Mouse (Mus musculus): ENCODE data around the gene D8Ertd738e.

D8Ertd738e gene

GRCm38 (mm10) chr8:84236410-84236997 is 13.0 kb downstream of the D8Ertd738e start:
- DNase-seq = no peak

- DNase-seq = no peak
These were observed 13.6 kb downstream of the D8Ertd738e start for GRCm38 (mm10) chr8:84235746-84236409.

DNA sequence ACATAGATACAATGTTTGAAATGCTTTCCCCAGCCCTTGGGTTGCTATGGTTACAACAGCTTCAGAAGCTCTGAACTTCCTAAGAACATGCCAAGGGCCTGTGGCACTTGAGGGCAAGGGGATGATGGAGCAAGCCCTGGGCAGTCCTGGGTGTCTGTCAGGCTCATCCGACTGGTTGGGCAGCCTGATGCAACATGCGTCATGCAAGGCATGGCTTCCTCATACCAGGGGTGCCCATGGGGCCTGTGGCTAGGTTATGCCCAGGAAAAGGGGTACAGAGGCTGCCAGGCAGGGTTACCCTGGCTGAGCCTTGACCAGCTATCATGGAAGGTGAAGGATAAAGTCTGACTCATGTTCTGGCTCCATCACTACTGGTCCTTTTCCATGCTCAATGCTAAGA is 16.5 kb downstream of the D8Ertd738e start:
- DNase-seq = no peak

GRCm38 (mm10) chr8:84230735-84231134 is 18.8 kb downstream of the D8Ertd738e start:
- DNase-seq = no peak

DNA sequence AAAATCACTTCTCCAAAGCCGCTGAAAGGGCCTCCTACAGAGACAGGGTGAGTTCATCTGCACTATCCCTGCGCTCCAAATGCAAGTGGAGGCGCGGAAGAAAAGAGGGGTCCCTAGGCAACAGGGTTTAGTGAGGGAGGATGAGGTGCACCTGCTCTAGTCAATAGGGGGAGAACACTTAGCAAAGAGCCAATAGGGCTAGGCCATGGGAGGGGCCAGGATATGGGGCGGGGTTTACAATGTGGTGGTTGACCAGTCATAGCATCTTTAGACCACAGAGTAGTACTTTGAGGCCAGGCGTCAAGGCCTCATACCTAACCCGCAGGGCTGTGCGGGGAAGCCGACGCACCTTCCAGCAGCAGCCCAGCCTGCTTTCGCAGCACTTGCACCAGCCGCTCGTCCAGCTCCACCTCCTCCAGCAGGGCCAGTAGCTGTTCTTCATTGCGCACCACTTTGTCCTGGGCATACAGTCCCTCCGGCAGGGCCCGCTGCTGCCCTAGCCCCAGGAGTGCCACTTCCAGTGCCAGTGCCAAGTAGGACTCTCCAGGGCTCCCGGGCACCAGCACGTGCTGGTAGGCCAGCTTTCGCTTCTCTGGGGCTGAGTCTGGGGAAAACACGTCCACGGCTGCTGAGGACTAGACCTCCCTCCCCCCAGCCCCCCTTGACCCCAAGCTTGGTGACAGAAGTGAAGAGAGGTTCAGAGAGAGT is 26.0 kb downstream of the D8Ertd738e start:
- DNase-seq = no peak

DNA sequence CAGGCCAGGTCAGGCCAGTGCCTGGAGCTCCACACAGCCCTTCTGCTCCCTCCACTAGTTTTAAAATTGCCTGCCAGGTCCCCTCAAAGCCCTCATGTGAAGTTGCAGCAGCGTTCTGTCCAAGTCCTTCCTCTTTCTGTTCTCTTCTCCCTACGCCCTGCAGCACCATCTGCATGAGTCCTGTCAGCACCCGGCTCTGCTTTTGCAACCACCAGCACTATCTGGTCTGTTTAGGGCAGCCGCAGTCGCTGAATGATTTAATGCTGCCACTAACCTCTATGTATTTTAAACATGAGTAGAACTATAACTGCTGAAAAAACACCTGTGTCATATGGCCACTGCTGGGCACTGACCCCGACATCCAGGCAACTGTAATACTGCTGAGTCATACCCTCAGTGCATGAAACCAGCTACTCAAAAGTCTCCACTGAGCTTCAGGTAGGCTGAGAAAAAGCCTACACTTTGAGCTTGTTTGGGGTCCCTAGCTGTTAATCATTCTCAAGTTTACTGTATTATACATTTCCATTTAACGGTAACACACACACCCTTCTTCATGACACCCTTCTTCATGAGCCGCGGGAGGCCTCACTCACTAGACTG is 26.9 kb downstream of the D8Ertd738e start:
- DNase-seq = no peak

DNA sequence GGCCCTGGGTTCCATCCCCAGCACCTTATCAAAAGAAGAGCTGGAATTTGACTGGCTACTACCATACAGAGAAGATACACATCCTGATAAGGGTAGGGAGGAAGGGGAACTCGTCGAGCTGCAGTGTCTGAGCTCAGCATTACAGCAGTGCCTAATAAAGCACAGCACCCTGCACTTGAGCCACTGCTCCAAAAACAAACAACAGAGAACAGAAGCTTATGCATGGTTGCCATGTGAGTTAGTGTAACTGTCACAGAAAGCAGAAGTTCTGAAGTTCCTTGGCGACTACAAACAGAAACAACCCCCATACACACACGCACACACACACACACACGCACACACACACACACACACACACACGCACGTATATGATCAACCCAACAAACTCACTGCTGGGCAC is 29.4 kb downstream of the D8Ertd738e start:
- DNase-seq = no peak

DNA sequence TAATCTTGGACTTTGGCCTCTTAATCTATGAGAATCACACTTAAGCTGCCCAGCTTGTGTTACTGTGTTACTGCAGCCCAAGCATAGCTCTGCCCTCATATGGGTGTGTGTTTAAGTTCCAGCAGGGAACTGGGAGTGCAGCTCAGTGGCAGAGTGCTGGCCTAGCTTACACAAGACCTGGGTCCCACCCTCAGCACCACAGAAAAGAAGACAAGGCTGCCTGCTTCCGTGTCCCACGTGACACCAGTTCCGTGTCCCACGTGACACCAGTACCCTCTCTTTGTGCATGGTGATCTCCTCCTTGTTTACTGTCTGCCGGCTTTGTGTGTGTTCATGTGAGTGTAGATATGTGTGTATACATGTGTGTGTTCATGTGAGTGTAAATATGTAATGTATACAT is 31.4 kb downstream of the D8Ertd738e start:
- no peak for DNase-seq

DNA sequence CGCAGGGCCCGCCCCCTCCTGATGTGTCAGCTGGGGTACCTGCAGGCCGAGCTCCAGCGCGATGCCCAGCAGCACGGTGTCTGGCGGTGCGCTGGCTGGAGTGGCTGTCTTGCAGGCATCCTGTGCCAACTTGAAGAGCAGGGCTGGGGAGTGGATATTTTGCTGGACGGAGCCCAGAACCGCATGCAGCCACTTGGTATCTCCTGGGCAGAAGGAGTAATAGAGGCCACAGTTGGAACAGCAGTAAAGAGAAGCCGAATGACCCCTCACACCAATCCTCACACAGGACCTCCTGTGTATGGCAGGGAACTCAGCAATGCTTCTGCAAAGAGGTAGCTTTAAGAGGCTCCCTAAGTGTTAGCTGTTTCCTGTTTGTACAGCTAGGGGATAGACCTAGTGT is 32.3 kb downstream of the D8Ertd738e start:
- no peak for DNase-seq

DNA sequence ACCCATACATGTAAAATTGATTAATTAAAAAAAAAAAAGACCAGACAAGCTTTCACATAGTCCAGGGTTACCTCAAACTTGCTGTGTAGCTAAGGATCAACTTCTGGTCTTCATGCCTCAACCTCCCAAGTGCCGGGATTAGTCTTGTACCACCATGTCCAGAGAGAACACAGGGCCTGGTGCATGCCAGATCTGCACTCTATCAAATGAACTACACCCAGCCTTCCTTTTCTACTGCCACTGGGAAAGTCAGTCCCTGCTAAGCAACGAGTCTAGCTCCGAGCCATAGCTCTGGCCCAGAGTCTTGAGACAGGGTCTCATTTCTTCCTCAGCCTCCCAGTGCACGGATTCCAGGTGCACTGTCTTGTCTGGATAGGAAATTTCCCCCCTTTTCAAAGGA is 36.2 kb downstream of the D8Ertd738e start:
- DNase-seq = no peak

DNA sequence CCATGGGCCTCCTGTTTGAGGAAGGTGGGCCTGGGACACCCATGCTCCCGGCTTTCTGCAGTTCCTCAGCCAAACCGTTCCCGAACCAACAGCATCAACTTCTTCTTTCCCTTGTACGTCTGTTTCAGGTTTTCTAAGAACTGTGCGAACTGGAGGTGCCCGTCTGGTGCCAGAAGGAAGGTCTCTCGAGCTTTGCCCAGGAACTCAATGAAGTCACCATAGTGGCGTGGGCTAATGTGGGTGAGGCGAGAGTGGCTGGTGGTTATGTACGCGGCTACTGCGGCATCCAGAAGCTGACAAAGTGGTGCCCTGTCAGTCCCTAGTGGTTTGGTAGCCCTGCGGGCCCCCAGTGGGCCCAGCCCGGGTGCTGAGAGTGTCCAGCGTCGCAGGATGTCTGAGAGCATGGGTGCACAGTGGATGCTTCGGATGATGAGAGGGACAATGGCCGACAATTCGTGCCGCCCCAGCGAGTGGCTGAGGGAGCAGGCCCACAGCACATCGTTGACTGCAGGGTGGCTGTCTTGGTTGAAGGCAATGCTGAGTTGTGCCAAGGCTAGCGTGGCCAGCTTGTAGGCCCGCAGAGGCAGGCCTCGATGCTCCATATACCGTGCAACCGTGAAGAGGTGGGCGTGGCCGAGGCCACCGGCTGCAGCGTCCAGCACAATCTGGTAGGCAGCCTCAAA is 37.5 kb downstream of the D8Ertd738e start:
- no peak for DNase-seq

DNA sequence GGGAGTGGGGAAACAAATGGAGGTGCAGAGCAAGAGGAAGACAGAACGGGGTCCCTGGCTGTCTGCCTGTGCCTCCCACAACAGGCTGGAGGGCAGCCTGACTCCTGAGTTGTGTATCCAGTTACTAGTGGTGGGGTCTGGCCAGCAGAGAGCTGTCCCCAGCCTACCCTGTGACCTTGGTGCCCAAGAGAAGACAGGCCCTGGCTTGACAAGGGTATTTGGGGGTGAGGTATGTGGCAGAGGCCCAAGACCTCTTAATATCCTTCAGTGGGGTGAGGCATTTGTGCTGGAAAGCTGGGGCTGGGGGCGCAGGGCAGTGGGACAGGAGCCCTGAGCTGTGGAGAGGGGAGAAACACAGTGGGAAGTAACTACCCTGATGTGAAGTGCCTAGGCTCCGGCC is 38.3 kb downstream of the D8Ertd738e start:
- DNase-seq = no peak

- peak; percentile 63 to 86 for DNase-seq
These were observed 39.2 kb downstream of the D8Ertd738e start for GRCm38 (mm10) chr8:84210167-84210791.

GRCm38 (mm10) chr8:84208381-84209380 is 40.8 kb downstream of the D8Ertd738e start:
- no peak for DNase-seq

DNA sequence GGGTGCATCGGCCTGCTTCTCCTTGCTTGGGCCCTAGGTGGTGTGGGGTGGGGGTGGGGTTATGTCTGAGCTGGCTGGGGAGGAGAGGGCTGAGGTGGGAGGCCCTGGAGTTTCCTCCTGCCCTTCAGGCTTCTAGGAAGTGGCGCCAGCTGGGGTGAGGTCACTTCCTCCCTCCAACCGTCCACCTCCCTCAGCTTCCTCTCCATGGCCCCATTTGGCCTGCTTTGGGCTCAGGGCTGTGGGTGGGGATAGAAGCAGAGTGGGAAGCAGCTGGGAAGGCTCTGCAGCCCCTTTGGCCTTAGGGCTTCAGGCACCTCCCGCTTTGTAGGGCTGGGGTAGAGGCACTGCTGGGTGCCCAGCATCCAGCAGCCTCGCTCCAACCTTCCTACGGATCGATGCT is 41.7 kb downstream of the D8Ertd738e start:
- DNase-seq = no peak

- DNase-seq = no peak
These were observed 42.9 kb downstream of the D8Ertd738e start for GRCm38 (mm10) chr8:84206666-84207065.

DNA sequence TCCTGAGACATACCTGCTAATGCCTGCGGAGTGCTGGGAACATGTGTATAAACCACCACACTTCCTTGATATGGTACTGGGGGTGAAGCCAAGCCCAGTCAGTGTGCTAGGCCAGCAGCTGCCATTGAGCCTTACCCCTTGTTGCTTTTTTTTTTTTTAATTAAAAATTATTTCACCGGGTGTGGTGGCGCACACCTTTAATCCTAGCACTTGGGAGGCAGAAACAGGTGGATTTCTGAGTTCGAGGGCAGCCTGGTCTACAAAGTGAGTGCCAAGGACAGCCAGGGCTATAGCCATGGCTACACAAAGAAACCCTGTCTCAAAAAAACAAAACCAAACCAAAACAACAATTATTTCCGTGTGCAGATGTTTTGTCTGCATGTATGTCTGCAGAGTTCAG is 44.4 kb downstream of the D8Ertd738e start:
- no peak for DNase-seq

DNA sequence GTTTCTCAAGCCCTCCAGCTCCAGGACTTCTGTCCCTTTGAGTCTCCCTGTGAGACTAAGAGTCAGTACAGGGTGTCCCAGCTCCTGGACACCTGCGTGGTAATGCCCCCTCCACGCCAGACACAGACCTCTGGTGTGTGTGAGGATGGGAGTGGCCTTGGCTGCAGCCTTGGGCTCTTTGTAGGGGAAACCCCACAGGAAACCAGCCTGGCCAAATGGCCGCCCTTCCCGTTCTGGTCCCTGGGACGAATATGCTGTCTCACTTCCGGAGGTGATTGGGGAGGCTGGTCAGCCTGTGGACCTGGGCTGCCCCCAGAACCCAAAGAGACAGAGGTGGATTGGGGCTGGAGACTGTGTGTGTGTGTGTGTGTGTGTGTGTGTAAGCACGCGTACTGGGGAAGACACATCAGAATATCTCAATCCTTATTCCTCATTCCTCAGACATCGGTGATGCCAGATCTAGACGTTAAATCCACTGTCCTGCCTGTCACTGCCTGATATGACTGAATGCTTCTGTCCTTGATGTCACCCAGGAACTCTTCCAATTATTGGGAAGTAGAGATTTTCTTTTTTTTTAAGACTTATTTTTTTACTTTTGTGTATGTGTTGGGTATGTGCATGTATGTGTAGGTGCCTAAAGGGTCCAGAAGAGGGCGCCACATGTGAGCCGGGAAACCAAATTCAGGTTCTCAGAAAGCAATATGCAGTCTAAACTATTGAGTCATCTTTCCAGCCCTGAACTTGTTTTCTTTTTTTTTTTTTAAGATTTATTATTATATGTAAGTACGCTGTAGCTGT is 45.3 kb downstream of the D8Ertd738e start:
- peak; percentile 47 to 57 for DNase-seq

- DNase-seq = peak; percentile 64 to 68
These were observed 46.3 kb downstream of the D8Ertd738e start for GRCm38 (mm10) chr8:84202938-84203917.
